Mouse (Mus musculus) hindbrain, embryonic 16.5 days (tissue): ENCODE results near the gene Ptpn3. TPM values are rescaled to one million over a fixed set of nuclear protein-coding genes. Genes with fewer than 3 reads are reported as not detected.

Experiments
- ATAC-seq: fragments of 200-750 bp; cut with Nextera tagmentation; 2 replicates; pipeline ENCODE4 v1.8.0; 2017; ENCODE audit warnings: moderate TSS enrichment, moderate library complexity
- H3K27ac ChIP-seq: fragments of 300-500 bp; sonication (generic); 2 replicates; pipeline ENCODE4 v1.5.1; 2014; ENCODE audit warnings: low read depth, mild to moderate bottlenecking, control low read depth, low read length, moderate library complexity
- H3K27me3 ChIP-seq: fragments of 300-500 bp; sonication (generic); replicated peaks from 2 replicates; pipeline ENCODE4 v1.6.1; 2014; ENCODE audit warnings: low read length; ENCODE audit not compliant: control insufficient read depth, insufficient read depth
- H3K36me3 ChIP-seq: fragments of 300-500 bp; sonication (generic); 2 replicates; pipeline ENCODE4 v1.6.1; 2014; ENCODE audit warnings: mild to moderate bottlenecking, low read length, moderate library complexity, mixed read lengths; ENCODE audit not compliant: control insufficient read depth, insufficient read depth
- H3K4me1 ChIP-seq: fragments of 300-500 bp; sonication (generic); 2 replicates; pipeline ENCODE4 v1.6.1; 2014; ENCODE audit warnings: low read depth, low read length; ENCODE audit not compliant: control insufficient read depth, insufficient read depth
- H3K4me2 ChIP-seq: fragments of 300-500 bp; sonication (generic); 2 replicates; pipeline ENCODE4 v1.6.1; 2014; ENCODE audit warnings: mild to moderate bottlenecking, low read length, control low read depth, moderate library complexity
- H3K4me3 ChIP-seq: fragments of 300-500 bp; sonication (generic); 2 replicates; pipeline ENCODE4 v1.5.1; 2014; ENCODE audit warnings: mild to moderate bottlenecking, low read length, control low read depth, moderate library complexity
- H3K9ac ChIP-seq: fragments of 300-500 bp; sonication (generic); 2 replicates; pipeline ENCODE4 v1.6.1; 2014; ENCODE audit warnings: low read depth, mild to moderate bottlenecking, control low read depth, low read length, moderate library complexity
- H3K9me3 ChIP-seq: fragments of 300-500 bp; sonication (generic); 2 replicates; pipeline ENCODE4 v1.6.1; 2014; ENCODE audit warnings: mild to moderate bottlenecking, low read length, moderate library complexity; ENCODE audit not compliant: control insufficient read depth
- WGBS: fragments of 180-500 bp; shearing (Covaris S2); extraction: QIAGEN DNeasy Blood & Tissue Kit; methylation state at CpG from one replicate; pipeline ENCODE4 v1.1.7; 2014; 5-methylcytosine and 5-hydroxymethylcytosine counted together
- polyA plus RNA-seq: library from polyadenylated mRNA; unstranded; fragments of >200 nt; fragmentation: Nextera tagmentation; extraction: Ambion mirVana; gene quantifications from 2 replicates; pipeline ENCODE4 v1.2.1, GENCODE M21; 2015

The Ptpn3 gene
- polyA plus RNA-seq, 1 experiment from 2014 or later, result 2.8 TPM

- Histone ChIP-seq H3K27ac (no peak overlapping the region), H3K36me3 (no peaks in the 10 kb centered on the region), H3K27me3 (no peaks in the 10 kb centered on the region), H3K4me3 (no peak overlapping the region), H3K9me3 (no peaks in the 10 kb centered on the region), H3K4me2 (no peak overlapping the region), H3K4me1 (no peaks in the 10 kb centered on the region), H3K9ac (no peak overlapping the region)
- 97% methylated on average over 2 of the region's 2 CpGs for WGBS
- no peak for ATAC-seq
Observed at GRCm38 (mm10) chr4:57285251-57285650, 16.4 kb downstream of the Ptpn3 start.

- WGBS, result 81% methylated on average over 3 of the region's 3 CpGs
Observed at GRCm38 (mm10) chr4:57283189-57283588, 18.4 kb downstream of the Ptpn3 start.

DNA sequence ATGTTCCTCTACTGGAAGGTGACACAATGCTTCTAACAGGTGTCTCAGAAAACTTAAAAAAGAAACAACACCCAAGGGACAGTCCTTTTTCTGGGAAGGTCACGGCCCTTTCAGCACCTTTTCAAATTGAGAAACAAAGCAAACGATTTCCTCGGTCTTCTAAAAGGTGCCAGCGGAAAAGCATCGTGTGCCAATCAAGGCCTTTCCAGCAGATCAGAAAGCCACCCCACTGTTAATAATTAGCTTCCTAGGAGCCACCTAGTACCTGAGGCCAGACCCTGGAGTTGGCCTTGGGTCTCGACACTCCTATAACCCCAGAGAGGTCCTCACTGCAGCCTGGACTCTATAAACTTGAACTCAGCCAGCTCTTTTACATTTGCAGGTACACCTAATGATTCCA, 19.0 kb downstream of the Ptpn3 start:
- H3K36me3 ChIP-seq, result no peaks in the 10 kb centered on the region
- 81% methylated on average over 6 of the region's 6 CpGs for WGBS
- no peak overlapping the region for H3K27ac ChIP-seq
- H3K4me2 ChIP-seq, result no peak overlapping the region
- no peak overlapping the region for H3K4me3 ChIP-seq
- H3K4me1 ChIP-seq, result no peaks in the 10 kb centered on the region
- no peaks in the 10 kb centered on the region for H3K9me3 ChIP-seq
- H3K9ac ChIP-seq, result no peak overlapping the region
- H3K27me3 ChIP-seq, result no peaks in the 10 kb centered on the region
- no peak for ATAC-seq

More at GRCm38 (mm10) chr4:57283189-57283588, 18.4 kb downstream of the Ptpn3 start:
- H3K4me2 ChIP-seq, result no peak overlapping the region
- no peak overlapping the region for H3K9ac ChIP-seq
- no peak for ATAC-seq
- no peaks in the 10 kb centered on the region for H3K36me3 ChIP-seq
- H3K27ac ChIP-seq, result no peak overlapping the region
- no peaks in the 10 kb centered on the region for H3K4me1 ChIP-seq
- no peaks in the 10 kb centered on the region for H3K27me3 ChIP-seq
- no peaks in the 10 kb centered on the region for H3K9me3 ChIP-seq
- H3K4me3 ChIP-seq, result no peak overlapping the region

DNA sequence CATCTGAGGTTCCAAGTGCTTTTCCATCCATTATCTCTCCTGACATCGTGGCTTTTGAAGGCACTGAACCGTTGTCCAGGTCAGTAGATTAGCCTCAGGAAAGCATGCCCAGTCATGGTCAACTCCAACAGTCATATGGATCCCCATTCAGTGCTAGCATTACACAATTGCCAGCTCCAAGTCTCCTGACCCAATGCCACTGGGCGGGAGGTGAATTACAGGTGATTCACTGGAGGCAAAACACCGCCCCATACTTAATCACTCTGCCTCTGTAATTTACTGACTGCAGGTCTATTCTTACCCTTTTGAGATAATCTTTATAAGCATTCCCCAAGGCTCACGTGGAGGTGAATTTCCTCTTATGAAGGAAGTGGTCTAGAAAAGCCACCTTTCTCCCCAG, 19.5 kb downstream of the Ptpn3 start:
- Histone ChIP-seq H3K4me1 (no peaks in the 10 kb centered on the region), H3K27me3 (no peaks in the 10 kb centered on the region), H3K4me2 (no peak overlapping the region), H3K4me3 (no peak overlapping the region), H3K9me3 (no peaks in the 10 kb centered on the region), H3K9ac (no peak overlapping the region), H3K27ac (no peak overlapping the region), H3K36me3 (no peaks in the 10 kb centered on the region)
- WGBS, result 76% methylated on average over 5 of the region's 5 CpGs
- no peak for ATAC-seq

DNA sequence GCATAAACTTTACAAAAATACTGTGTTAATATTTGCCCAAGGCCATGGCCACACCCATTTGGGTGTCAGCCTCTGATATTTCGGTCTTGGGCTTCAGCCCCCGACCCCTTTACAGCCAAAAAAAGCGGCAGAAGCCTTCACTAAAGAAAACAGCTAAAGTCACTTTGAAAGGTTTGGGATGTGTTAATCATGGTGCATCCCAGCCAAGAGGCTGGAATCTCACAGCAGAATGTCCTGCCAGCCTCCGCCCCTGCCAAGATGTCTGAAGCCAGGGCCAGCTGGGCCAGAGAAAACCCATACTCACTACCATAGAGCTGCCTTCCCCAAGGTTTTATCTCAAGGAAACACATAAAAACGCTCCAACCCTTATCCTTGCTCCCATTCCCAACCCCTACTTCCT, 20.7 kb downstream of the Ptpn3 start:
- no peaks in the 10 kb centered on the region for H3K36me3 ChIP-seq
- no peak overlapping the region for H3K27ac ChIP-seq
- no peak overlapping the region for H3K4me2 ChIP-seq
- no peaks in the 10 kb centered on the region for H3K9me3 ChIP-seq
- no peak overlapping the region for H3K9ac ChIP-seq
- no peaks in the 10 kb centered on the region for H3K27me3 ChIP-seq
- H3K4me1 ChIP-seq, result no peaks in the 10 kb centered on the region
- 88% methylated on average over 5 of the region's 5 CpGs for WGBS
- H3K4me3 ChIP-seq, result no peak overlapping the region
- no peak for ATAC-seq

- H3K27ac ChIP-seq, result no peak overlapping the region
- WGBS, result 24% methylated on average over 8 of the region's 8 CpGs
- no peaks in the 10 kb centered on the region for H3K9me3 ChIP-seq
- peaks cover 4% of the 10 kb centered on the region; the same call in 1 of the 2 replicates for H3K4me1 ChIP-seq
- no peaks in the 10 kb centered on the region for H3K36me3 ChIP-seq
- H3K4me3 ChIP-seq, result no peak overlapping the region
- no peak overlapping the region for H3K9ac ChIP-seq
- H3K27me3 ChIP-seq, result no peaks in the 10 kb centered on the region
- no peak overlapping the region for H3K4me2 ChIP-seq
- ATAC-seq, result no peak
Observed at GRCm38 (mm10) chr4:57279229-57279628, 22.4 kb downstream of the Ptpn3 start.

- WGBS, result 59% methylated on average over 10 of the region's 10 CpGs
- Histone ChIP-seq H3K4me2 (no peak overlapping the region), H3K27me3 (no peaks in the 10 kb centered on the region), H3K4me1 (peaks cover 8% of the 10 kb centered on the region; the same call in 1 of the 2 replicates), H3K9me3 (no peaks in the 10 kb centered on the region), H3K4me3 (no peak overlapping the region), H3K9ac (no peak overlapping the region), H3K36me3 (no peaks in the 10 kb centered on the region), H3K27ac (no peak overlapping the region)
- no peak for ATAC-seq
Observed at GRCm38 (mm10) chr4:57278812-57279211, 22.8 kb downstream of the Ptpn3 start.

DNA sequence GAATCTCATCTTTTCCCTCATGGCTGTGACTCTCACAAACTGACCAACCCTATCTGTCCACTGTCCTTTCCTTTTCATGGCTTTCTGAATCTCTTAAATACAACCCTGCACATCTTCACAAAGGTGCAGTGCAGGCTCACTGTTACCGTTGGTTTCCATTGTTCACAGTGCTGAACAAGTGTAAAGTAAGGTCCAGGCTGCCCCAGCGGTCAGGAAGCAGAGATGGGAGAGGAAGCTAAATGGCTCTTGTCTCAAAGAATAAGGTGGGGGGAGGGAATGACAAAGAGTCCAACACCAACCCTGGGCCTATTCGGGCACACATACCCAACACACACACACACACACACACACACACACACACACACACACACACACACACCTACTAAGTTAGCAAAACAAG, 24.0 kb downstream of the Ptpn3 start:
- Histone ChIP-seq H3K9ac (no peak overlapping the region), H3K4me2 (no peak overlapping the region), H3K27me3 (no peaks in the 10 kb centered on the region), H3K27ac (no peak overlapping the region), H3K4me3 (no peak overlapping the region), H3K4me1 (peaks cover 8% of the 10 kb centered on the region; the same call in 1 of the 2 replicates), H3K36me3 (no peaks in the 10 kb centered on the region), H3K9me3 (no peaks in the 10 kb centered on the region)
- 53% methylated on average over 3 of the region's 3 CpGs for WGBS
- no peak for ATAC-seq

GRCm38 (mm10) chr4:57275116-57275743, 26.4 kb downstream of the Ptpn3 start:
- 0 out of 2 replicates have a peak overlapping the region, but pooled peaks have one; percentile 22 for H3K9ac ChIP-seq
- no peaks in the 10 kb centered on the region for H3K36me3 ChIP-seq
- H3K4me1 ChIP-seq, result peaks cover 8% of the 10 kb centered on the region; the same call in 1 of the 2 replicates
- ATAC-seq, result peak; percentile 86
- no peaks in the 10 kb centered on the region for H3K27me3 ChIP-seq
- no peaks in the 10 kb centered on the region for H3K9me3 ChIP-seq
- peak overlapping the region; percentile 36 for H3K4me2 ChIP-seq
- H3K4me3 ChIP-seq, result no peak overlapping the region
- WGBS, result 4% methylated on average over 8 of the region's 8 CpGs
- H3K27ac ChIP-seq, result peak overlapping the region; percentile 44; the same call in 1 of the 2 replicates
